Mouse (Mus musculus) right cerebral cortex, postnatal 4 days (tissue): ENCODE measurements at regions not wholly inside any gene's neighbourhood (a gene's known extent, or its start where the extent isn't known, plus 50 kb on each side); places are given as distances from the start of the nearest gene placed in this dataset.
A peak's percentile ranks its signal among the peaks of the same experiment; 100 is the strongest.

Experiments
- DNase-seq: peaks from one replicate; pipeline ENCODE4 v3.0.0-alpha.2; 2022

GRCm38 (mm10) chr16:30163303-30163702 is 99.1 kb downstream of the Hes1 start:
- DNase-seq, result no peak

GRCm38 (mm10) chr16:30165667-30166180 is 101.5 kb downstream of the Hes1 start:
- no peak for DNase-seq

- DNase-seq, result peak; percentile 39
These were observed 95.8 kb downstream of the Cpn2 start for GRCm38 (mm10) chr16:30171381-30172079.

- DNase-seq, result no peak
These were observed 95.1 kb downstream of the Cpn2 start for GRCm38 (mm10) chr16:30172136-30172731.

- peak; percentile 64 for DNase-seq
These were observed 94.5 kb downstream of the Cpn2 start for GRCm38 (mm10) chr16:30172798-30173202.

GRCm38 (mm10) chr16:30173953-30174874 is 93.1 kb downstream of the Cpn2 start:
- DNase-seq, result no peak

- no peak for DNase-seq
These were observed 91.0 kb downstream of the Cpn2 start for GRCm38 (mm10) chr16:30176306-30176705.

GRCm38 (mm10) chr16:30177769-30178168 is 89.5 kb downstream of the Cpn2 start:
- DNase-seq, result no peak

GRCm38 (mm10) chr16:30178596-30178995 is 88.7 kb downstream of the Cpn2 start:
- DNase-seq, result no peak

- DNase-seq, result no peak
These were observed 87.8 kb downstream of the Cpn2 start for GRCm38 (mm10) chr16:30179504-30179976.

GRCm38 (mm10) chr16:30181116-30181515 is 86.2 kb downstream of the Cpn2 start:
- no peak for DNase-seq

GRCm38 (mm10) chr16:30184591-30185265 is 82.6 kb downstream of the Cpn2 start:
- DNase-seq, result peak; percentile 44

GRCm38 (mm10) chr16:30185707-30186106 is 81.6 kb downstream of the Cpn2 start:
- no peak for DNase-seq

- DNase-seq, result no peak
These were observed 81.0 kb downstream of the Cpn2 start for GRCm38 (mm10) chr16:30186201-30186700.

- no peak for DNase-seq
These were observed 80.5 kb downstream of the Cpn2 start for GRCm38 (mm10) chr16:30186701-30187270.

- DNase-seq, result no peak
These were observed 79.9 kb downstream of the Cpn2 start for GRCm38 (mm10) chr16:30187400-30187799.

GRCm38 (mm10) chr16:30187907-30188414 is 79.3 kb downstream of the Cpn2 start:
- DNase-seq, result peak; percentile 81

GRCm38 (mm10) chr16:30188769-30189430 is 78.4 kb downstream of the Cpn2 start:
- peak; percentile 31 for DNase-seq

- DNase-seq, result no peak
These were observed 76.9 kb downstream of the Cpn2 start for GRCm38 (mm10) chr16:30190351-30190750.

GRCm38 (mm10) chr16:30190935-30191514 is 76.3 kb downstream of the Cpn2 start:
- DNase-seq, result no peak
